Mouse (Mus musculus) Muller cell, postnatal 12 days (primary cell): Measurements from ENCODE around the gene Slc4a2.

Experiments
- DNase-seq: peaks from one replicate; pipeline ENCODE4 v3.0.0-alpha.2; 2015; ENCODE audit errors: inconsistent ontology term

The Slc4a2 gene

GRCm38 (mm10) chr5:24423129-24424003 lies at the start of gene Slc4a2, which contains the start of gene Cdk5:
Gene Slc4a2, plus strand, starts transcription at chr5:24423837.
Gene Cdk5, minus strand, starts transcription at chr5:24423530.
- peak; percentile 99 for DNase-seq

GRCm38 (mm10) chr5:24374216-24374615 lies 49.4 kb upstream of the Slc4a2 start:
- DNase-seq, result peak; percentile 22

- DNase-seq, result no peak
Measured at GRCm38 (mm10) chr5:24374666-24375328, 48.8 kb upstream of the Slc4a2 start.

GRCm38 (mm10) chr5:24378700-24379099 lies 44.9 kb upstream of the Slc4a2 start:
- DNase-seq, result no peak

- DNase-seq, result no peak
Measured at GRCm38 (mm10) chr5:24379501-24379900, 44.1 kb upstream of the Slc4a2 start.

- no peak for DNase-seq
Measured at GRCm38 (mm10) chr5:24380499-24380898, 43.1 kb upstream of the Slc4a2 start.

- no peak for DNase-seq
Measured at GRCm38 (mm10) chr5:24381486-24381885, 42.2 kb upstream of the Slc4a2 start.

- DNase-seq, result no peak
Measured at GRCm38 (mm10) chr5:24381988-24382387, 41.6 kb upstream of the Slc4a2 start.

DNA sequence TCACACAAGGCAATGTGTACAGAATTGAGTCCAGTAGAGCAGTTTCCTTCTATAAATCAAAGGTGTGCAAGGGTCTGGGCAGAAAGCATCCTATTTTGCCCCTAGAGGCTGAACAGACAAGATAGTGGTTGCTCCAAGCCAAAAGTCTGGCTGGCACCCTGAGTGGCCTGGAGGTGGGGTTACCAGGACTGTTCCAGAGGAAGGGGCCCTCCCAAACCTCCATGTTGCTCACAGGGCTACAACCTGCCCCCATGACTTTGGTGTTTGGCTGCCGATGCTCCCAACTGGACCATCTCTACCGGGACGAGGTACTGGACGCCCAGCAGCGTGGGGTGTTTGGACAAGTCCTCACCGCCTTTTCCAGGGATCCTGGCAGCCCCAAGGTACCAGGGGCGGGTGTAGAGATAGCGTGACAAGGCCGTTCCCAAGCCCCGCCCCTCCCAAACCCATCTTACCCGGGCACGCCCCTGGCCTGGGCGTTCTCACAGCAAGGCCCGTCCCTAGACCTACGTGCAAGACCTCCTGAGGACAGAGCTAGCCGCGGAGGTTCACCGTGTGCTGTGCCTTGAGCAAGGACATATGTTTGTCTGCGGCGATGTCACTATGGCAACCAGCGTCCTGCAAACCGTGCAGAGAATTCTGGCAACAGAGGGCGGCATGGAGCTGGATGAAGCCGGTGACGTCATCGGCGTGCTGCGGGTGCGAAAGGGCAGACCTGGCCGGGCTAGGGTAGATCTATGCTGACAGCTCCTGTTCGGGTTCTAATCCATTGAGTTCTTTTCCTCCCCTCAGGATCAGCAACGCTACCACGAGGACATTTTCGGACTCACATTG lies 40.4 kb upstream of the Slc4a2 start:
- DNase-seq, result peak; percentile 83

DNA sequence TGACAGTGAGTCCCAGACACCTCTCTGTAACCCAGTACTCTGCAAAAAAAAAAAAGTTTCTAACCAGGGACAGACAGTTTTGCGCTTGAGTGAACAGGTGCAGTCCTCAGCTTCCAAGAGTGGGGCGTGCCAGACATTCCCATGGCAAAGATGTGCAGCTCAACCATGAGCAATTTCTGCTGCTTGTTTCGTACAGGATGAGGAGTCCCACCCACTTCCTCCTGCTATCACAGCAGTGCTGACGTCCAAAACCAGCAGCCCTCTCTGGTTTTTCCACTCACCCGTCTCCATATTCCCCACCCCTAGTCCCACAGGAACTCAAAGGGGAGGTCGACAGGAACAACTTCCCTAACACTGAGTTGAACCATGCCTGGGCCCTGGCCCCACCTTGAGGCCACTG lies 39.2 kb upstream of the Slc4a2 start:
- DNase-seq, result no peak

- no peak for DNase-seq
Measured at GRCm38 (mm10) chr5:24385374-24385773, 38.3 kb upstream of the Slc4a2 start.

GRCm38 (mm10) chr5:24385887-24386550 lies 37.6 kb upstream of the Slc4a2 start:
- no peak for DNase-seq

- DNase-seq, result peak; percentile 46
Measured at GRCm38 (mm10) chr5:24387264-24388241, 36.1 kb upstream of the Slc4a2 start.

DNA sequence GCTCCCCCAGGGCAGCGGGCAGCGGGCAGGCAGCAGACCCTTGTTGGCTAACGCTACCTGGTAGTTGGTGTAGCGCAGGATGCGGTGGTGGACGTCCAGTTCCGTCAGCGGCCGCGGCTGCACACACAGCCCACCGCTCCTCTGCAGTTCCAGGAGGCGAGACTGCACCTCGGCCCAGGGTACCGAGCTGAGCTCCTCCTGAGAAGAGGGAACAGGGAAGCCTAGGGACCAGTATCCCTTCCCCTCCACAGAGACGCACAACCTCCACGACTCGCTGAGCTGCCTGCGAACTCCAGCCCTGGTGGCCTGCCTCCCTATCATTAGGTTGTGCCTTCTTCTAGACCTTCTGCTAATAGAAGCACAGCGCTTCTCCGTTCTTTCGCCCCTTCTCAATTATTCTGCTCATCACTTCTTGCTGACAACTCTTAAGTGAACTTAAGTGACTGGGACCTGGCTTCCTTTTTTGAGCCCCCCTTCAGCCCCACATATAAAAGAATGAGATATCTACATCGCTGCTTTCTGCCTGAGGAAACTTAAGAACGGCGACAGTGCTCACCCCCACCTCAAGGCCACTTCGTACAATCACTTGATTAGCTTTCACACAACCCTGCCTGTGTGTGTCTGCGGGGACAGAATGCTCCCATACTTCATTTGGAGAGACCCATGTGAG lies 35.3 kb upstream of the Slc4a2 start:
- no peak for DNase-seq

- no peak for DNase-seq
Measured at GRCm38 (mm10) chr5:24389011-24389657, 34.5 kb upstream of the Slc4a2 start.

DNA sequence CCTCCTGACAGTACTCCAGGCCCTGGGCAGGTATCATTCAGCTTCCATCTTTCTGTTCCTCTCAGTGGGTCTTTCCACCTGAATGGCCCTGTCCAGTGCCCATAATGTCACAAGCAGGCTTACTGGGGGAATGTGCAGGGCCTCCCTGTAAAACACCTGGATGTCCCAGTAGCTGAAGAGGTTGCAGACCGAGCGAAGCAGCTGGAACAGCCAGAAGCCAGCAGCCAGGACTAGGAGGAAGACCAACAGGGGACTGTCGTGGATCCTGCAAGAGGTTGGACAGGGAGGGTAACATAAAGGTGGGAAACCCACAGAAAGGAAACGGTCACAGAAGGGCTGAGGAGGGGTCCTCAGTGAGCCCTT lies 34.0 kb upstream of the Slc4a2 start:
- no peak for DNase-seq

- no peak for DNase-seq
Measured at GRCm38 (mm10) chr5:24391864-24392263, 31.8 kb upstream of the Slc4a2 start, which contains the start of gene Atg9b. Gene Atg9b, minus strand, starts transcription at chr5:24392143.

GRCm38 (mm10) chr5:24392724-24393123 lies 30.9 kb upstream of the Slc4a2 start:
- DNase-seq, result no peak

- peak; percentile 83 for DNase-seq
Measured at GRCm38 (mm10) chr5:24393392-24393997, 30.1 kb upstream of the Slc4a2 start, which contains the start of gene Abcb8. Gene Abcb8, plus strand, starts transcription at chr5:24393663.
